Mouse (Mus musculus): Measurements from ENCODE around the gene Kcne1. TPM values are rescaled to one million over a fixed set of nuclear protein-coding genes. Genes with fewer than 3 reads are reported as not detected.
A peak's percentile ranks its signal among the peaks of the same experiment; 100 is the strongest.

Gene Kcne1
- polyA plus RNA-seq, 1 experiment, result not detected

DNA sequence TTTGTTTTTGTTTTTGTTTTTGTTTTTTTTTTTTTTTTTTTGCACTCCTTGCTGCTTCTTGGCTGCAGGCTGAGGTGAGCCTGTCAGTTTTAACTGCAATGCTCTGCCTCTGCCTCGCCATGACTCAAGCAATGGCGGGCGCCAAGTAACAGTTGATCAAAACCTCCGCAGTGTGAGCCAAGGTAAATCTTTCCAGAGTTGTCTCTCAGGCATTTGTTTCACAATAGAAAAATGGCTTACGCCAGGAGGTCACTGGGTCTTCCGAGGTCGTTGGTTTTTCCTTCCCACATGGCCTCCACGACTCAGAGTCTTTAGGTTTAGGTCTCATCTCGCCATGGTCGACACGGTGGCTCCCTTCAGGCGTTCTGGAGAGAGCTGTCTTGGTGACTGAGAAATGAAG is 6.0 kb downstream of the Kcne1 start:
- TF ChIP-seq POLR2A (IDR thresholded peaks at IDR 0.05; ENCODE audit: insufficient read depth, low read depth, low read length), result no peak
- WGBS, result 90% methylated on average over 12 of the region's 12 CpGs
- Histone ChIP-seq H3K4me3 (ENCODE audit: insufficient read depth, low read depth, low read length) (no peak overlapping the region), H3K27ac (ENCODE audit: insufficient read depth, low read depth, low read length) (no peak overlapping the region), H3K4me1 (ENCODE audit: control insufficient read depth, insufficient read depth, low read length) (no peaks in the 10 kb centered on the region)

DNA sequence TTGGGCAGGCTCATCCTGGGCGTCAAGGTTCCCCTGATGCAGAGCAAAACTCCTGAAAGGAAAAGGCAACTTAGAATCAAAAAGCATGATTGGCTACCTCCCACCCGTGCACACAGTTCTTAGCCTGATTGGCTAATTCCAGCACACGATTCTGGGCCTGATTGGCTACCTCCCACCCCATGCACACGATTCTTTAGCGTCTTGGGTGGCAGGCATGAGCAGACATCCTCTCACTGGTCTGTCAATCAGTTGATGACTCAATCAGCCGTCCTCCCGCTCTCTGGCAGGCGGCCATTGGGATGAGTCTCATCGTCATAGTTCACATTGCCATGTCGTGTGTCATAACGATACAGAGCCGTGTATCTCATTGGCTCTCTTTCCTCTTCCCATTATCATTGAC is 10.3 kb downstream of the Kcne1 start:
- H3K4me1 ChIP-seq (ENCODE audit: control insufficient read depth, insufficient read depth, low read length), result no peaks in the 10 kb centered on the region
- WGBS, result 85% methylated on average over 12 of the region's 12 CpGs
- H3K4me3 ChIP-seq (ENCODE audit: insufficient read depth, low read depth, low read length), result no peak overlapping the region
- TF ChIP-seq POLR2A (IDR thresholded peaks at IDR 0.05; ENCODE audit: insufficient read depth, low read depth, low read length) (no peak), CTCF (IDR thresholded peaks at IDR 0.05; ENCODE audit: insufficient read depth, low read depth, low read length) (no peak)
- H3K27ac ChIP-seq (ENCODE audit: insufficient read depth, low read depth, low read length), result no peak overlapping the region

DNA sequence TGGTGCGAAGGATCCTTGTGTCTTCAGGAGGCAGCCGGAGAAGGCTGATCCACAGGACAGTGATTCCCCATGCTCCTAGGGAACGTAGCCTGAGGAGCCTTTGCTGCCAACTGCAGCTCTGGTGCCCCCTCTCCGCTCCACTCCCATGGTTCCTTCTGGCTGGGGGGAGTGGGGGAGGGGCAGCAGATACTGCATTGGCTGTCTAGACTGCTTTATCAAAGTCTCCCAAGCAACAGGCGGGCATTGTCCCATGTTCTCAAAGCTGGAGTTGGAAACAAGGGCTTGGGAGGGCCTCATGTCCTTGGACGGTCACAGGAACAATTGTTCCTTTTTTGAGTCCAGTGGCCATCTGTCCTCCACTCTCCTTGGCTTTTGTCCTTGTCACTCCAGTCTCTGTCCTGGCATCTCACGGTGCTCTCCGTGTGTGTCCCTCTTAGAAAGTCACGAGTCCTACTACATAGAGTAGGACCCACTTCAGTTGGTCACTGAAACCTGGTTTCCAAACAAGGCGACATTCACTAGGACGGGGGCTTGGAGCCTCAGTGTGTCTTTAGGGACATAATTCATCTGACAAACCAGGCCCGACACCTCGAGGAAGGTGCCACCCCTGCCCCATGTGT is 12.9 kb downstream of the Kcne1 start:
- TF ChIP-seq POLR2A (IDR thresholded peaks at IDR 0.05; ENCODE audit: insufficient read depth, low read depth, low read length) (no peak), CTCF (IDR thresholded peaks at IDR 0.05; ENCODE audit: insufficient read depth, low read depth, low read length) (no peak)
- Histone ChIP-seq H3K27ac (ENCODE audit: insufficient read depth, low read depth, low read length) (no peak overlapping the region), H3K4me3 (ENCODE audit: insufficient read depth, low read depth, low read length) (no peak overlapping the region), H3K4me1 (ENCODE audit: control insufficient read depth, insufficient read depth, low read length) (no peaks in the 10 kb centered on the region)
- 74% methylated on average over 13 of the region's 13 CpGs for WGBS

DNA sequence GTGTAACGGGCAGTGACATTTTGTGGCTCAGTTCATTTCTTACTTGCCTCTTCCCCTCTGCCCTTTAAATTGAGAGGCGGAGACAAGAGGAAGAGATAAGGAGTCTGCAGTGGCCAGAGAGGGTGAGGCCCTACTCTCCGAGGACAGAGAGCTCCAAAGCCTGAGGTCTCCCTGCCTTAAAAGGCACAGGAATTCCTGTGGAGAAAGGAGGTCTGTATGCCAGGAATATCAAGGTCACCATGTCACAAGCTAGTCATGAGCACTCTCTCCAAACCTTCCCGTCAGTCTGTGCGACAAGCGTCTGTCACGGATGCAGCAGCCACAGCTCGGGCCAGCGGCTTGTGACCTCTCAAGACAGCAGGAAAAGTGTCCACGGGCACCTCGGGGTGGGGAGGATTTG is 14.1 kb downstream of the Kcne1 start:
- TF ChIP-seq CTCF (IDR thresholded peaks at IDR 0.05; ENCODE audit: insufficient read depth, low read depth, low read length) (no peak), POLR2A (IDR thresholded peaks at IDR 0.05; ENCODE audit: insufficient read depth, low read depth, low read length) (no peak)
- H3K4me1 ChIP-seq (ENCODE audit: control insufficient read depth, insufficient read depth, low read length), result peaks cover 3% of the 10 kb centered on the region; the same call in 1 of the 2 replicates
- no peak overlapping the region for H3K4me3 ChIP-seq (ENCODE audit: insufficient read depth, low read depth, low read length)
- 82% methylated on average over 11 of the region's 11 CpGs for WGBS
- no peak overlapping the region for H3K27ac ChIP-seq (ENCODE audit: insufficient read depth, low read depth, low read length)

DNA sequence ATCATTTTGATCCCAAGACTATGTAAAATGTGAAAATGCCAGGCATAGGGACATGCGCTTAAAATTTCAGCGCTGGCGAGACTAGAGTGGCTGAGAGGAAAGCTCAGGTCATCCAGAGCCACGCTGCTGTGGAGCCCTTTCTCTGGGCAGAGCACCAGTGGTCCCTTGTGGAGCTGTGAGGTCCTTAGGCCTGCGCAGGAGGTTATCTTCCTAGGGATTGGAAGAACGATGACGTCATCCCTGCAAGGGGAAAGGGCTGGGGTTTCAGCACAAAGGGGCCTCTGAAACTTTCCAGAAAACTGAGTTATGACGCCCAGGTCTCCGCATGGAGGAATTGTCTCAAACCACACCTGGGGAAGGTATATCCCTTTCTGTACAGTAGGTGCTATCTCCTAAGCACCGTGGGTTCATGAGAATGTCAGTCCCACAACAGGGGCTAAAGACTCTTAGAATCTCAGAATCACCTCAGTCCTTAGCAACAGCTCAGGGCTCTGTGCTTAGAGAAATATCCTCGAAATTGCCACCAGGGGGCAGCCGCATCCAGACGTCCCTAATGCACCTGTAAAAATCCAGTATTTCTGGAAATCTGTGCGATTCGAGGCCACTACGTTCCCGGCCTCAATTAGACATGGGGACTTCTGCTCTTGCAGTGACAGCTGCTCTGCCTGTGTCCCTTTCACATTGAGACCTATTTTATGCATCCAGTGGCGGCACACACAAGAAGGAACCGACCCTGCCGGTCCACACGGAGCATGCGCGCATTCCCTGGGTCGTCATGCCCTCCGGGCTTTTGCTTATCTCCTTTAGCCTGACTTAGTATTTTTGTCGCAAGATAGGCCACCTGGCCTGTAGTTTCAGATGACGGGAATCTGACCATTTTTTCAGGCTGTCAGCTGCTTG is 18.4 kb downstream of the Kcne1 start:
- WGBS, result 25% methylated on average over 27 of the region's 27 CpGs
- Histone ChIP-seq H3K4me1 (ENCODE audit: control insufficient read depth, insufficient read depth, low read length) (peaks cover 3% of the 10 kb centered on the region; the same call in 1 of the 2 replicates), H3K4me3 (ENCODE audit: insufficient read depth, low read depth, low read length) (peak overlapping the region; percentile 53), H3K27ac (ENCODE audit: insufficient read depth, low read depth, low read length) (no peak overlapping the region)
- TF ChIP-seq POLR2A (IDR thresholded peaks at IDR 0.05; ENCODE audit: insufficient read depth, low read depth, low read length) (no peak), CTCF (IDR thresholded peaks at IDR 0.05; ENCODE audit: insufficient read depth, low read depth, low read length) (peak; percentile 73)

DNA sequence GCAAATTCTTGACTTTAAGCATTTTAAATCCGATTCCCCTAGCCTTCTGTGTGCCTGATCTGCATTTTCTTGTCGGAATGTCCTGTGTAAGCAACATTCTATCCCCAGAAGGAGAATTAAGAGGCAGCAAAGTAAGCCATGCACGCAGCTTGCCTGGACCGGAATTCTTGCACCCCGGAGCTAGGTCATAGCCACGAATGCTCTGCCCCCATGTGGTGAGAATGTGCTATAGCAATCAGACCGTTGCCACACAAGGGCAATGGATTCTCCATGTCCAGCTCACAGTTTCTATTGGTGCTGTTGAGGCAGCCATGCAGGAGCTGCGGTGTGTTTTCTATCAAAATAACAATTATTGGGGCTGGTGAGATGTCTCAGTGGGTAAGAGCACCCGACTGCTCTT is 23.0 kb downstream of the Kcne1 start:
- Histone ChIP-seq H3K27ac (ENCODE audit: insufficient read depth, low read depth, low read length) (no peak overlapping the region), H3K4me3 (ENCODE audit: insufficient read depth, low read depth, low read length) (no peak overlapping the region), H3K4me1 (ENCODE audit: control insufficient read depth, insufficient read depth, low read length) (peaks cover 3% of the 10 kb centered on the region; the same call in 1 of the 2 replicates)
- TF ChIP-seq CTCF (IDR thresholded peaks at IDR 0.05; ENCODE audit: insufficient read depth, low read depth, low read length) (peak; percentile 75), POLR2A (IDR thresholded peaks at IDR 0.05; ENCODE audit: insufficient read depth, low read depth, low read length) (no peak)
- 5% methylated on average over 9 of the region's 9 CpGs for WGBS

DNA sequence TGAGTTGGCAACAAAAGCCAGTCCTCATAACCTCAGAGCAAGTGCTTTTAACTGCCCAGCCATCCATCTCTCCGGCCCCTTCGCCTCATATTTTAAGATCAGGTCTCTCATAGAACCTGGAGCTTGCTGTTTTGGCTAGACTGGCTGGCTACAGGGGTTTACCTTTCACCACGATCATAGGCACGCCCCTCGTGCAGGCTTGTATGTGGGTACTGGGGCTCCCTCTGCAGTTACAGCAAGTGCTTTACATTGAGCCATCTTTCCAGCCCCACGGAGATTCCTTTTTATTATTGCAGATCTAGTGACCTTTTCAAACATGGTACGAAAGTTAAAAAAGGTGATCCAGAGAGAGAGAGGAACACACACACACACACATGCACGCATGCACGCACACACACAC is 24.7 kb downstream of the Kcne1 start:
- Histone ChIP-seq H3K27ac (ENCODE audit: insufficient read depth, low read depth, low read length) (no peak overlapping the region), H3K4me1 (ENCODE audit: control insufficient read depth, insufficient read depth, low read length) (no peaks in the 10 kb centered on the region), H3K4me3 (ENCODE audit: insufficient read depth, low read depth, low read length) (no peak overlapping the region)
- 63% methylated on average over 9 of the region's 9 CpGs for WGBS
- TF ChIP-seq POLR2A (IDR thresholded peaks at IDR 0.05; ENCODE audit: insufficient read depth, low read depth, low read length) (no peak), CTCF (IDR thresholded peaks at IDR 0.05; ENCODE audit: insufficient read depth, low read depth, low read length) (no peak)

DNA sequence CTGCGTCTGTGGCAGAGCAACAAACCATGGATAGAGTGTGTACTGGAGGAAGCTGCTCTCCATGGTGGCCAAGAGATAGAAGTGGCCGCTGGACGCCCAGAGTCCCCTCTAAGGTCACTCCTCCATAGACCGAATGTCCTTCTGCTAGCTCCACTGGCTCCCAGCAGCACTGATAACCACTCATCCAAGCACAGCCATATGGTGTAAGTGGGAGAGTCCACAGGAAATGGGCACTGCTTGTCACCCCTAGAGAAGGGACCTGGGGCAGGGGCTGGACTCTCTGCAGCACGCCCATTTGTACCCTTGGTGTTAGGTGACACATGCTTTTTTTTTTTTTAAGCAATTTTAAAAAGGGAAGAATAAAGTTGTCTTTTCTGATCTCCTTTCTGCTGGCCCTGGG is 28.3 kb downstream of the Kcne1 start:
- TF ChIP-seq POLR2A (IDR thresholded peaks at IDR 0.05; ENCODE audit: insufficient read depth, low read depth, low read length), result no peak
- TF ChIP-seq CTCF (IDR thresholded peaks at IDR 0.05; ENCODE audit: insufficient read depth, low read depth, low read length), result no peak
- WGBS, result 91% methylated on average over 5 of the region's 5 CpGs
- no peak overlapping the region for H3K27ac ChIP-seq (ENCODE audit: insufficient read depth, low read depth, low read length)
- no peak overlapping the region for H3K4me3 ChIP-seq (ENCODE audit: insufficient read depth, low read depth, low read length)
- no peaks in the 10 kb centered on the region for H3K4me1 ChIP-seq (ENCODE audit: control insufficient read depth, insufficient read depth, low read length)

DNA sequence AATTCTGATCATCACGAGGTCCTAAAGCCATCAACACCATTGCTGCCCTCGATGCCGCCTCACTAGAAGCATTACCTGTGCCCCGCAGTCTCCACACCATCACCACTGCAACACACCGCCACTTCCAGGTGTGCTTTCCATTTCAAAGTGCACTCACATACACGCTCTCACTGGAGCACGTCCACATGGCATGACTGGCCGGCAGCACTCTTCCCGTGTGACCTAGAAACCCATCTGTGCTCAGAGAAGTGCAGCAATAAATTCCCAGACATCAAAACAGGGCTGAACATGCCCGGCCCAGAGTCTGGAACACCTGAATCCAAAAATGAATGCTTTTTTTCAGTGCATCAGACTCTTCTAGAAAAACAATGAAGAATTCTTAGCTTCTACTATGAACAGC is 31.4 kb downstream of the Kcne1 start:
- no peak overlapping the region for H3K4me3 ChIP-seq (ENCODE audit: insufficient read depth, low read depth, low read length)
- 94% methylated on average over 10 of the region's 10 CpGs for WGBS
- no peaks in the 10 kb centered on the region for H3K4me1 ChIP-seq (ENCODE audit: control insufficient read depth, insufficient read depth, low read length)
- TF ChIP-seq POLR2A (IDR thresholded peaks at IDR 0.05; ENCODE audit: insufficient read depth, low read depth, low read length) (no peak), CTCF (IDR thresholded peaks at IDR 0.05; ENCODE audit: insufficient read depth, low read depth, low read length) (no peak)
- no peak overlapping the region for H3K27ac ChIP-seq (ENCODE audit: insufficient read depth, low read depth, low read length)

Data from olfactory bulb, adult 2 months (tissue).